Mouse (Mus musculus) limb, embryonic 10.5 days (tissue): ENCODE results near the gene Hist1h4h. TPM values are rescaled to one million over a fixed set of nuclear protein-coding genes. Genes with fewer than 3 reads are reported as not detected.
A peak's percentile ranks its signal among the peaks of the same experiment; 100 is the strongest.

Experiments used
- microRNA-seq: library from miRNA; unstranded; fragments of <30 nt; microRNA quantifications from one replicate; pipeline ENCODE4, GENCODE M21; 2017
- polyA plus RNA-seq: library from polyadenylated mRNA; unstranded; fragments of >200 nt; fragmentation: Nextera tagmentation; extraction: Ambion mirVana; gene quantifications from 2 replicates; pipeline ENCODE4 v1.2.1, GENCODE M21; 2016

The Hist1h4h gene
- polyA plus RNA-seq, 1 experiment from 2014 or later = 2.4 TPM

Small RNAs within 50 kb of the gene (microRNA-seq; reads per million reads assigned to microRNA genes)
- gene Gm44297 = not detected
- gene Gm44359 = not detected
- not detected for gene Gm44394
- 3.5 reads per million, percentile 4 among the genes with 10 or more reads in this experiment for gene n-TStga1

Other genes starting within 250 kb of the Hist1h4h start
- gene Zfp322a, start 161.8 kb upstream of the Hist1h4h start, polyA plus RNA-seq = 55.7 and 69.0 TPM in 2 replicates
- gene Abt1, start 107.2 kb upstream of the Hist1h4h start, polyA plus RNA-seq = 16.9 and 17.1 TPM in 2 replicates
- gene Btn1a1, start 65.1 kb upstream of the Hist1h4h start, polyA plus RNA-seq = 0.08 and 0.10 TPM in 2 replicates
- gene Btn2a2, start 42.2 kb upstream of the Hist1h4h start, polyA plus RNA-seq = 0.99 and 1.9 TPM in 2 replicates
- gene Hist1h2af, start 2.9 kb downstream of the Hist1h4h start, polyA plus RNA-seq = 8.0 and 11.7 TPM in 2 replicates
- 4.7 and 5.3 TPM in 2 replicates for gene Hist1h3g, start 4.4 kb downstream of the Hist1h4h start, polyA plus RNA-seq
- gene Hist1h2bh, start 12.3 kb downstream of the Hist1h4h start, polyA plus RNA-seq = 0.56 and 0.69 TPM in 2 replicates
- gene Hist1h3f, start 13.0 kb downstream of the Hist1h4h start, polyA plus RNA-seq = 1.3 and 1.4 TPM in 2 replicates
- gene Hist1h4f, start 20.6 kb downstream of the Hist1h4h start, polyA plus RNA-seq = 0.73 and 1.3 TPM in 2 replicates
- 0.59 and 0.67 TPM in 2 replicates for gene Hist1h1d, start 22.2 kb downstream of the Hist1h4h start, polyA plus RNA-seq
- gene Hist1h3e, start 31.3 kb downstream of the Hist1h4h start, polyA plus RNA-seq = 5.6 and 7.8 TPM in 2 replicates
- 109 and 113 TPM in 2 replicates for gene Hist1h2ae, start 40.2 kb downstream of the Hist1h4h start, polyA plus RNA-seq
- 7.3 and 8.1 TPM in 2 replicates for gene Hist1h2bg, start 40.3 kb downstream of the Hist1h4h start, polyA plus RNA-seq
- 2.4 and 3.5 TPM in 2 replicates for gene Hist1h2bf, start 43.1 kb downstream of the Hist1h4h start, polyA plus RNA-seq
- 1.3 and 3.9 TPM in 2 replicates for gene Hist1h2ad, start 43.3 kb downstream of the Hist1h4h start, polyA plus RNA-seq
- 7.7 and 9.6 TPM in 2 replicates for gene Hist1h3d, start 44.7 kb downstream of the Hist1h4h start, polyA plus RNA-seq
- gene Hist1h4d, start 50.5 kb downstream of the Hist1h4h start, polyA plus RNA-seq = 109 and 120 TPM in 2 replicates
- 2.3 and 4.2 TPM in 2 replicates for gene Hist1h2be, start 90.1 kb downstream of the Hist1h4h start, polyA plus RNA-seq
- gene Hist1h1e, start 91.5 kb downstream of the Hist1h4h start, polyA plus RNA-seq = 19.6 and 20.6 TPM in 2 replicates
- 0.60 and 0.98 TPM in 2 replicates for gene Hist1h2ac, start 152.9 kb downstream of the Hist1h4h start, polyA plus RNA-seq
- gene Hist1h2bc, start 153.1 kb downstream of the Hist1h4h start, polyA plus RNA-seq = 16.9 and 17.0 TPM in 2 replicates
- 0.26 TPM in 1 of 2 replicates, not detected in the other for gene Hist1h1t, start 164.8 kb downstream of the Hist1h4h start, polyA plus RNA-seq
- 6.4 and 6.5 TPM in 2 replicates for gene Hist1h4c, start 167.4 kb downstream of the Hist1h4h start, polyA plus RNA-seq
- 1.6 and 2.0 TPM in 2 replicates for gene Hfe, start 179.8 kb downstream of the Hist1h4h start, polyA plus RNA-seq
- 8.6 and 11.8 TPM in 2 replicates for gene Hist1h1c, start 207.8 kb downstream of the Hist1h4h start, polyA plus RNA-seq
- gene Hist1h3c, start 214.6 kb downstream of the Hist1h4h start, polyA plus RNA-seq = 9.6 TPM in 2 replicates
- 3.5 and 3.7 TPM in 2 replicates for gene Hist1h2bb, start 215.7 kb downstream of the Hist1h4h start, polyA plus RNA-seq
- gene Hist1h2ab, start 220.1 kb downstream of the Hist1h4h start, polyA plus RNA-seq = 55.9 and 60.6 TPM in 2 replicates
- gene Hist1h3b, start 221.2 kb downstream of the Hist1h4h start, polyA plus RNA-seq = 6.3 and 9.7 TPM in 2 replicates
- gene Hist1h4b, start 226.0 kb downstream of the Hist1h4h start, polyA plus RNA-seq = 4.4 and 5.9 TPM in 2 replicates
- 0.51 and 0.62 TPM in 2 replicates for gene Hist1h4a, start 230.2 kb downstream of the Hist1h4h start, polyA plus RNA-seq
- 3.0 and 5.3 TPM in 2 replicates for gene Hist1h3a, start 231.3 kb downstream of the Hist1h4h start, polyA plus RNA-seq
- gene Hist1h1a, start 232.6 kb downstream of the Hist1h4h start, polyA plus RNA-seq = 2.1 and 4.0 TPM in 2 replicates
- gene Trim38, start 238.9 kb downstream of the Hist1h4h start, polyA plus RNA-seq = not detected in 2 replicates